Mouse (Mus musculus) bone marrow macrophage, adult 2 months (primary cell): ENCODE results near the gene Dph2.

ENCODE experiments used
- CTCF ChIP-seq: IDR thresholded peaks from 2 replicates; pipeline ENCODE4 v1.5.1; 2012; ENCODE audit warnings: low read depth, mild to moderate bottlenecking, low read length, moderate library complexity
- POLR2A ChIP-seq: IDR thresholded peaks from 2 replicates; pipeline ENCODE4 v1.6.1; 2012; ENCODE audit warnings: mild to moderate bottlenecking, low read depth, low read length, borderline replicate concordance

DNA sequence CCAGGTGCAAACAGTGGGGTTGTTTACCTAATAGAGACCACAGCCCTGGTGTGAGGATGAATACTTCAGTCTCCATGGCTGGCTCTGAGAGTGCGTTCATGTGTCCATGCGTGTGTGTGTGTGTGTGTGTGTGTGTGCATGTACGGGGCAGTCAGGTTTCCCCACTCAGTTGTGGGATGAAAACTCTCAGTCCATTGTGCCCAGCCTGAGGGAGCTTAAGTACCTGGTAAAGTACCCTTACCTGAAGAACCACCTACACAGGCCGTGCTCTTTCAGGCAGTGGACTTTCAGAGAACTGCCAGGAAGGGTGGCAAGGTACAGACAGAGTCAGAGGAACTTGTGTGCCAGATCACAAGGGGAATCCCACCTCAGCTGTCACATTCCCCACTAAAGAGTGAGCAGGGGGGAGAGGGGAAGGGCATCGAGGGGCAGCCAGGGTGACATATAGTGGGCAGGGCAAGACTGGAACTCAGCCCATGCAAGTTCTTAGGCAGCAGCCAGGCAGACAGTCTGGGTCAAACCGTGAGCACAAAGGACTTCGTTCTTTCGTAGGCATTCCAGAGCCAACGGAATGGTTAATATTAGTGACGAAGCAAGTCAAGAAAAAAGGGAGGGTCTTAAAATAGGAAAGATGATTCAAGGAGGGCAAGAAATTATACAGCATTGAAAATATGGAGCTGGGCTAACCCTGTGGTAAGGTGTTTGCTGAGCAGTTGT, 39.5 kb downstream of the Dph2 start:
- TF ChIP-seq CTCF = no peak
- TF ChIP-seq POLR2A = no peak
